Mouse (Mus musculus): ENCODE results near the gene Mettl27.

DNA sequence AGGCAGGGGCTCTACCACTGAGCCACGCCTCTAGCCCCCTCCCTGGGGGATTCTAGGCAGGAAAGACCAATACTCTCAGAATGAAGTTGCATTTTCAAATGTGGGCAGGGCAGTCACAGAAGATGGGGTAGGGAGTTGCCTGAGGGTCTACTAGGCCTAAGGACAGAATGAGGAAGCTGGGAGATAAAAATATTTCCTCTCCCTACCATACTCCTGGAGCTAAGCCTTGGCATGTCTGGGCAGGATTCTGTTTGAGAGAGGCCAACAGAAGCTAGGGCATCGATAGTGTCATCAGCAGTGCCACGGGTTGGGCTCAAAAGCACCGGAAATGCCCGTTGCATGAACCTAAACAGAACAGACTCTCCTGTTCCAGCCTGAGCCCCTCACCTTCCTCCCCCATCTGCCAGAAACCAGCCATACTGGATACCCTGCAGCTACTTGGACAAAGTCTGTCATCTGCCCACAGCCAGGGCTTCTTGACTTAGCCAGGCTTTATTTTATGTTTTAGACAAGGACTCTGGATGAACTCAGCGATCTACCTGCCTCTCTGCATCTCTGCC, 4.5 kb downstream of the Mettl27 start:
- no peak for TF ChIP-seq CTCF (IDR thresholded peaks at IDR 0.05; ENCODE audit: low read depth)
- no peak for TF ChIP-seq EP300 (optimal IDR thresholded peaks at IDR 0.05)

Measured in stomach, postnatal 0 days (tissue).